Mouse (Mus musculus) midbrain, postnatal 0 days (tissue): Measurements from ENCODE around the gene Slc17a7. TPM values are rescaled to one million over a fixed set of nuclear protein-coding genes. Genes with fewer than 3 reads are reported as not detected.

Experiments
- ATAC-seq: fragments of 200-750 bp; cut with Nextera tagmentation; 2 replicates; pipeline ENCODE4 v1.8.0; 2017; ENCODE audit warnings: moderate number of reproducible peaks, mild to moderate bottlenecking, moderate TSS enrichment, moderate library complexity; ENCODE audit not compliant: low FRiP score
- DNase-seq: peaks from one replicate; pipeline ENCODE4 v3.0.0-alpha.2; 2015; ENCODE audit warnings: low spot score
- H3K27ac ChIP-seq: fragments of 300-500 bp; sonication (generic); 2 replicates; pipeline ENCODE4 v1.5.1; 2014; ENCODE audit warnings: low read depth, mild to moderate bottlenecking, low read length, mixed read lengths
- H3K27me3 ChIP-seq: fragments of 300-500 bp; sonication (generic); 2 replicates; pipeline ENCODE4 v1.6.1; 2014; ENCODE audit warnings: low read length, control low read depth, mixed read lengths; ENCODE audit not compliant: insufficient read depth
- H3K36me3 ChIP-seq: fragments of 300-500 bp; sonication (generic); 2 replicates; pipeline ENCODE4 v1.6.1; 2014; ENCODE audit warnings: low read length, control low read depth, mixed read lengths; ENCODE audit not compliant: insufficient read depth
- H3K4me1 ChIP-seq: fragments of 300-500 bp; sonication (generic); 2 replicates; pipeline ENCODE4 v1.6.1; 2014; ENCODE audit warnings: mild to moderate bottlenecking, control low read depth, antibody characterized with exemption, low read length, mixed read lengths; ENCODE audit not compliant: insufficient read depth
- H3K4me2 ChIP-seq: fragments of 300-500 bp; sonication (generic); 2 replicates; pipeline ENCODE4 v1.6.1; 2014; ENCODE audit warnings: low read depth, mild to moderate bottlenecking, low read length, mixed read lengths; ENCODE audit not compliant: poor library complexity, severe bottlenecking
- H3K4me3 ChIP-seq: fragments of 300-500 bp; sonication (generic); 2 replicates; pipeline ENCODE4 v1.5.1; 2014; ENCODE audit warnings: low read depth, mild to moderate bottlenecking, low read length, moderate library complexity
- H3K9ac ChIP-seq: fragments of 300-500 bp; sonication (generic); replicated peaks from 2 replicates; pipeline ENCODE4 v1.6.1; 2014; ENCODE audit warnings: mild to moderate bottlenecking, low read length, moderate library complexity, mixed read lengths; ENCODE audit not compliant: poor library complexity, severe bottlenecking
- H3K9me3 ChIP-seq: fragments of 300-500 bp; sonication (generic); 2 replicates; pipeline ENCODE4 v1.6.1; 2016; ENCODE audit warnings: low read length, control low read depth
- CTCF ChIP-seq: IDR thresholded peaks from 2 replicates; pipeline ENCODE4 v1.5.1; 2016; ENCODE audit warnings: antibody characterized with exemption, mild to moderate bottlenecking
- WGBS: fragments of 180-500 bp; shearing (Covaris S2); extraction: QIAGEN DNeasy Blood & Tissue Kit; methylation state at CpG from one replicate; pipeline ENCODE4 v1.1.7; 2014; 5-methylcytosine and 5-hydroxymethylcytosine counted together
- polyA plus RNA-seq: library from polyadenylated mRNA; unstranded; fragments of >200 nt; fragmentation: Nextera tagmentation; extraction: Ambion mirVana; gene quantifications from 2 replicates; pipeline ENCODE4 v1.2.1, GENCODE M21; 2015
- total RNA-seq: library from RNA; depleted of rRNA; stranded (reverse); fragments of >200 nt; gene quantifications from 2 replicates; pipeline ENCODE4 v1.2.3, GENCODE M21; 2014

Slc17a7 gene
- total and polyA plus RNA-seq, 2 experiments from 2014 or later = 0.95 to 2.5 TPM

DNA sequence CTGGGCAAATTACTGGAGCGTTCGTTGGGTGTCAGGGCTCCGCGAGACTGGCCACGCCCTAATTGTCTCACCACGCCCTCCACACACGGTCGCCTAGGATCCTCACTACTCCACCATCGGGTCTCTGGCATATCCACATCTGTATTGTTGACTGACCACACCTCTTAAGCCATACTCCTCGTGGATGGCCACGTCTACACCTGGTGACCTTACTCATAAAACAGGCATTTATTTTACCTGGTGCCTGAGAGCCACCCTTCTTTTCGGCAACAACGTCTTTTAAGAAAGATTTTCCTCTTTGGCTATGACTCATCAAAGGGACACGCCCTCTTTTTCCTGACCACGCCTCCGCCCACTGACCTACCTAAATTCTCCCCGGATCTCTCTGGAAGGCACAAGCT lies 48.1 kb downstream of the Slc17a7 start, which contains the start of gene Dkkl1:
Gene Dkkl1, minus strand, starts transcription at position 297 of the 401 bp plus-strand sequence.
- Histone ChIP-seq H3K4me1 (peaks cover 5% of the 10 kb centered on the region; the same call in 1 of the 2 replicates), H3K9ac (no peak within 1 kb of the TSS; the same call in 1 of the 2 replicates), H3K4me3 (peak within 1 kb of the TSS; percentile 15; the same call in 1 of the 2 replicates), H3K27me3 (peaks cover 15% of the 10 kb centered on the region), H3K36me3 (no peaks in the 10 kb centered on the region), H3K4me2 (peak within 1 kb of the TSS; percentile 26), H3K9me3 (no peaks in the 10 kb centered on the region), H3K27ac (no peak within 1 kb of the TSS)
- TF ChIP-seq CTCF = no peak
- ATAC-seq (no peak), DNase-seq (no peak)
- WGBS = 9% methylated on average over 17 of the region's 17 CpGs

DNA sequence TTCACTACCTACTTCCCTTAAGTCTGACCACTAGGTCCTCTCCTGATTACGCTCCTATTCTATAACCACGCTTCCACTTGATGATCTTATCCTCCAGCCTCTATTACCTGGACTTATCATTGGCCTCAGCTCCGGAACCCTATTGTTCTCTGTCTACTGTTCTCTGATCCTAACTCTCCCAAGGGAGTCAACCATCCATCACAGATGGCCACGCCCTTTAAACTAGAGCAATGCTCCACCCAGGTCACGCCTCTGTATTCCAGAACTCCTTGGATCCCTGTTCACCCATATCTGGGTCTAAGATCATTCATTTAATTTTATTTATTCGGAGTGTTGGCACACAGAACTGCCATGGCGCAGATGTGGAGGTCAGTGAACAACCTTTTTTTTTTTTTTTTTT lies 48.6 kb downstream of the Slc17a7 start:
- peaks cover 5% of the 10 kb centered on the region; the same call in 1 of the 2 replicates for H3K4me1 ChIP-seq
- ATAC-seq (no peak), DNase-seq (no peak)
- H3K36me3 ChIP-seq = no peaks in the 10 kb centered on the region
- H3K9me3 ChIP-seq = no peaks in the 10 kb centered on the region
- peaks cover 15% of the 10 kb centered on the region for H3K27me3 ChIP-seq
- 75% methylated on average over 7 of the region's 7 CpGs for WGBS
- TF ChIP-seq CTCF = no peak
- H3K9ac ChIP-seq = no peak overlapping the region
- H3K4me3 ChIP-seq = no peak overlapping the region
- H3K4me2 ChIP-seq = no peak overlapping the region
- no peak overlapping the region for H3K27ac ChIP-seq

DNA sequence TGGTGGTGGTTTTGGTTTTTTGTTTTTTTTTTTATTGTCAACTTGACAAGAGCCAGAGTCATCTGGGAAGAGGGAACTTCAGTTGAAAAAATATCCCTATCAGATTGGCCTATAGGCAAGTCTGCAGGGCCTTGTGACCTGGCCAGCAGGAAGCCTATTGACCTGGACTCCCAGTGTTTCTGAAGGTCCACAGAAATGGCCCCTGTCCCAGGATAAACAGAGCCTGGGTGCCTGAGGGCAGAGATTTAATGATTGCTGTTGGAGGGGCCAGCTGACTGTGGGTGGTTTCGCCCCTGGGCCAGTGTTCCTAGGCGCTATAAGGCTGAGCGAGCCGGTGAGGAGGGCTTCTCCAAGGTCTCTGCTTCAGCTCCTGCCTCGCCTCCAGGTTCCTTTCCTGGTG lies 50.0 kb downstream of the Slc17a7 start:
- no peak for DNase-seq
- peaks cover 15% of the 10 kb centered on the region for H3K27me3 ChIP-seq
- no peak for TF ChIP-seq CTCF
- no peak overlapping the region for H3K4me2 ChIP-seq
- H3K9ac ChIP-seq = no peak overlapping the region
- H3K4me1 ChIP-seq = peaks cover 5% of the 10 kb centered on the region; the same call in 1 of the 2 replicates
- no peak for ATAC-seq
- 59% methylated on average over 5 of the region's 5 CpGs for WGBS
- H3K36me3 ChIP-seq = no peaks in the 10 kb centered on the region
- no peaks in the 10 kb centered on the region for H3K9me3 ChIP-seq
- no peak overlapping the region for H3K4me3 ChIP-seq
- no peak overlapping the region for H3K27ac ChIP-seq

DNA sequence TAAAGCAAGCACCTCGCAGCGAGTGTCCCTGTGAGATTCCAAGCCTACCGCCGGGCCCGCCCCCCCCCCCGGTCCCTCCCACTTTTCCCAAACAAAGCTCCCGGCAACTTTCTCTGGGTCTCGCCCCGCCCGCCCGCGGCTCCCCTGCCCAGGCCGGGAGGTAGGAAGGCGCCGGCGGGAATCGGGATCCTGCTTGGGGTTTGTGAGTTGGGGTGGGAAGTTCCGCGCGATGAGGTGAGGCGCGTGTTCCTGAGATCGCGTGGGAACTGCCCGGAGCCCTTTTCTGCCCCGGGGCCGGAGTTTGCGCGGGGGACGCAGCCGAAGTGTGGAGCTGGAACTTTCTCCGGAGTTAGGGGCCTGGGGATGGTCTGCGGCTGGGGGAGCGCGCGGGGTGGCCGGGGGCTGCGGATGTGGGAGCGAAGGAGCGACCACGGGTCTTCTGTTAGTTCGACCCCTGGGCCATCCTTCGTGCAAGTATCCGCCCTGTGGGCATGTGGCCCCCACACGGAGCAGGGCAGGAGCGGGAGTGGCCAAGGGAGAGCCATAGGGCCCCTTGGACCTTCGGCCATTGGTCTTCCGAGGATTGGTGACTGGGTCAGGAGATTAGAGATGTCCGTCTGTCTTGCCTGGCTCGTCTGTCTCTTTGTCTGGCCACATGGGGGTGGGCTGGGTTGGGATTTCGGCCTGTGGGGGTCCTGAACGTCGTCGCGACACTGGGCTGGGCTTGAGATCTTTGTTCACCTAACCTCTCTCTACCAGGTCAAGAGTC lies 52.1 kb downstream of the Slc17a7 start, which contains the start of gene Tead2:
Gene Tead2, plus strand, starts transcription at position 81 of the 769 bp plus-strand sequence.
- Histone ChIP-seq H3K27ac (peak within 1 kb of the TSS; percentile 57; the same call in 1 of the 2 replicates), H3K4me2 (peak within 1 kb of the TSS; percentile 67), H3K27me3 (peaks cover 7% of the 10 kb centered on the region; the same call in 1 of the 2 replicates), H3K9ac (peak within 1 kb of the TSS; percentile 54), H3K4me1 (peaks cover 5% of the 10 kb centered on the region; the same call in 1 of the 2 replicates), H3K36me3 (no peaks in the 10 kb centered on the region), H3K9me3 (no peaks in the 10 kb centered on the region), H3K4me3 (peak within 1 kb of the TSS; percentile 42)
- peak; percentile 12 for DNase-seq
- WGBS = 1% methylated on average over 54 of the region's 55 CpGs
- ATAC-seq = peak; percentile 42
- no peak for TF ChIP-seq CTCF

DNA sequence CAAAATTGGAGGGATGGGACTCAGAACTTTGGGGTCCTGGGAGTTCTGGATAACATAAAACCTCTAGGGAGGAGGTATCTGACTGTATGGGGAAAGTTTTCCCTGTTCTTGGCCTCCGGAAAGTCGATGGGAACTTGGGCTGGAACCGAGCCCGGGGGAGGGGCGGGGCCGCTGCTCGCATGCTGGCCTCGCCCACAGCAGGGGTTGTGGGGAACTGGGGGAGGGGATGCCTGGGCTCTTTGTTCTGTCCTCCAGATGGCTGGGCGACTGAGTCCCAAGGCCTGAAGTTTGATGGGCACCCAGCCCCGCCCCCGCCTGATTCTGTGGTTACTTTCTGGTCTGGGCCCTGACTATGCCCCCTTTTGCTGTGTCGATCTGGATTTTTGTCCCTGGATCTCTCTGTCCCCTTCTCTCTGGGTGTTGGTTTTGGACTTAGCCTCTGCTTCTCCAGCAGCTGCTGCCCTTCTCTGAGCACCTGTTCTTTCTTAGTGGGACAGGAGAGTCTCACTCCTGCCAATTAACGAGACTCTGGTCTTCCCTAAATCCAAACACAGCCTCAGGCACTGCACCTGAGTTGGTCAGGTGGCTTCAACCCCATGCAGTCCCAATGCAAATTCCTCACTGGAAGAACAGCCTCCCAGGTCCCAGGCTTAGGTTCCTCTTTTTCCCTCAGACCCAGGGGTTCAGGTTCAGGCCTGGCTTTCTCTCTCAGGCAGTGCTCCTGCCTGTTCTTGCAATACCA lies 52.9 kb downstream of the Slc17a7 start:
- DNase-seq = peak; percentile 85
- no peaks in the 10 kb centered on the region for H3K9me3 ChIP-seq
- H3K4me2 ChIP-seq = peak overlapping the region; percentile 67
- peaks cover 7% of the 10 kb centered on the region; the same call in 1 of the 2 replicates for H3K27me3 ChIP-seq
- H3K27ac ChIP-seq = peak overlapping the region; percentile 57; the same call in 1 of the 2 replicates
- 6% methylated on average over 12 of the region's 13 CpGs for WGBS
- no peaks in the 10 kb centered on the region for H3K36me3 ChIP-seq
- no peak for TF ChIP-seq CTCF
- peak overlapping the region; percentile 42 for H3K4me3 ChIP-seq
- peaks cover 5% of the 10 kb centered on the region; the same call in 1 of the 2 replicates for H3K4me1 ChIP-seq
- peak; percentile 72 for ATAC-seq
- H3K9ac ChIP-seq = peak overlapping the region; percentile 54; the same call in 1 of the 2 replicates
